Mouse (Mus musculus): ENCODE data around the gene Mcu. TPM values are rescaled to one million over a fixed set of nuclear protein-coding genes. Genes with fewer than 3 reads are reported as not detected.
A peak's percentile ranks its signal among the peaks of the same experiment; 100 is the strongest.

Gene Mcu
- polyA plus RNA-seq, 1 experiment from 2014 or later, result 57.2 TPM

DNA sequence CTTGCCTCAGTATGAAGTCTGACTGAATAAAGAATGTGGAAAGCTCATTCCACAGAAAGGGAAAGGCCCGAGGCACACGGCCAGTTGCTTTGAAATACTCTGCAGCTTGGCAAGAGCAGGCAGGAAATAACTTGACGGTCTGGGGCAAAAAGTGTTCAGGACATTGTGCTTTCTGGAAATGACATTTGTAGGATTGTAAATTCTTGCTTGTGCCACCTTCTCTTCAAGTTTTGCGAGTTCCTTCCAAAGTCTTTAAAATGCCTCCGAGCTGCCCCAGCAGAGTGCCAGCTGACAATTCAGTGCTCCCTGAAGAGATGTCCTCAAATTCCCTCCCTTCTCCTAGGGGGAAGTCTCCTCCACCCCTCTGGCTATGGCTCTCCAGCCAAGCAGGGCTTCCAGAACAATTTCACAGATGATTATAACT, 177.0 kb downstream of the Mcu start:
- no peaks in the 10 kb centered on the region for H3K27me3 ChIP-seq (ENCODE audit: control insufficient read depth, insufficient read depth, low read length)
- H3K9me3 ChIP-seq (ENCODE audit: control insufficient read depth, low read length), result no peaks in the 10 kb centered on the region
- ATAC-seq (ENCODE audit: low FRiP score, low TSS enrichment) (no peak), DNase-seq (ENCODE audit: low spot score) (no peak)
- H3K36me3 ChIP-seq (ENCODE audit: control insufficient read depth, insufficient read depth, low read length), result no peaks in the 10 kb centered on the region
- peaks cover 3% of the 10 kb centered on the region; the same call in 1 of the 2 replicates for H3K4me1 ChIP-seq (replicated peaks; ENCODE audit: control insufficient read depth, insufficient read depth)
- no peak overlapping the region for H3K9ac ChIP-seq (ENCODE audit: low read length)
- TF ChIP-seq EP300 (optimal IDR thresholded peaks at IDR 0.05), result no peak
- WGBS, result 32% methylated on average over 5 of the region's 5 CpGs
- no peak overlapping the region for H3K4me2 ChIP-seq (replicated peaks; ENCODE audit: low read depth)
- H3K4me3 ChIP-seq (ENCODE audit: low read depth, low read length), result no peak overlapping the region
- peak overlapping the region; percentile 53; the same call in 1 of the 2 replicates for H3K27ac ChIP-seq (replicated peaks)

DNA sequence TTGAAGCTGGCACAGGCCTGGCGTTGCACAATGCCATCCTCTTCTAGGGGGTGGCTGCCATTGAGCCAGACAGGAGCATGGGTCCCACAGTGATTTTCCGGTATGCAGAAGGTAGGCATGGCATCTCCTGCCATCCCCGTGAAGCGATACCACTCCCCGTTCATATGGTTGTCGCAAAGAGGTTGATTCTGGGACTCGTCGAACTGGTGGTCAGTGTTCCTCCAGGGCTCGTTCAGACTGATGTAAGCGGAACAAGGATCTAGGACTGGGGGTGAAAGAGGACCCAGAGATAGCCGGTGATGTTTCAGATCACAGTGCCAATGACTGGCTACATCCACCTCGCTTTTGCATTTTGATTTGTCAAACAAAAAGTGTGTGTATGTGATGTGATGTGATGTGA, 177.8 kb downstream of the Mcu start:
- WGBS, result 93% methylated on average over 12 of the region's 12 CpGs
- H3K9me3 ChIP-seq (ENCODE audit: control insufficient read depth, low read length), result no peaks in the 10 kb centered on the region
- no peak overlapping the region for H3K27ac ChIP-seq (replicated peaks)
- no peak for TF ChIP-seq CTCF (IDR thresholded peaks at IDR 0.05; ENCODE audit: low read depth)
- TF ChIP-seq EP300 (optimal IDR thresholded peaks at IDR 0.05), result no peak
- H3K27me3 ChIP-seq (ENCODE audit: control insufficient read depth, insufficient read depth, low read length), result no peaks in the 10 kb centered on the region
- H3K9ac ChIP-seq (ENCODE audit: low read length), result no peak overlapping the region
- peaks cover 3% of the 10 kb centered on the region; the same call in 1 of the 2 replicates for H3K4me1 ChIP-seq (replicated peaks; ENCODE audit: control insufficient read depth, insufficient read depth)
- H3K4me3 ChIP-seq (ENCODE audit: low read depth, low read length), result no peak overlapping the region
- DNase-seq (ENCODE audit: low spot score), result no peak
- H3K36me3 ChIP-seq (ENCODE audit: control insufficient read depth, insufficient read depth, low read length), result no peaks in the 10 kb centered on the region
- no peak overlapping the region for H3K4me2 ChIP-seq (replicated peaks; ENCODE audit: low read depth)
- no peak for ATAC-seq (ENCODE audit: low FRiP score, low TSS enrichment)

DNA sequence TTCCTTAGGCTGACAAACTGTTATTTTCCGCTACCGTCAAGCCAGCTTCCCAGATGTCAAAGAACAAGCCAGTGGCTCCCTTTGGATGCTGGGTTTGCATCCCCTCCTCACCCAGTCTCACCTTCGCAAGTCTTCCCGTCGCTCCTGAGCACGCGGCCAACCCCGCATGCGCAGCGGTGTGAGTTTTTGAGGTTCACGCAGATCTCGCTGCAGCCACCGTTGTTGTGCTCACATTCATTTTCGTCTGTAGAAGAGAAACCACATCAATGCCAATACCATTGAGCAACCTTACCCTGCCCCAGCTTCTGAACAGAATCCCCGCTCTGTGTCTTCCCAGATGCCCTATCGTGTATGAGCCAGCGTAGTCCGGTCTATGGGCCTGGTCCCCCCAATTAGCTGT, 180.7 kb downstream of the Mcu start:
- H3K27ac ChIP-seq (replicated peaks), result no peak overlapping the region
- H3K4me2 ChIP-seq (replicated peaks; ENCODE audit: low read depth), result no peak overlapping the region
- H3K9me3 ChIP-seq (ENCODE audit: control insufficient read depth, low read length), result no peaks in the 10 kb centered on the region
- 93% methylated on average over 18 of the region's 18 CpGs for WGBS
- peaks cover 3% of the 10 kb centered on the region; the same call in 1 of the 2 replicates for H3K4me1 ChIP-seq (replicated peaks; ENCODE audit: control insufficient read depth, insufficient read depth)
- no peak overlapping the region for H3K4me3 ChIP-seq (ENCODE audit: low read depth, low read length)
- no peak overlapping the region for H3K9ac ChIP-seq (ENCODE audit: low read length)
- ATAC-seq (ENCODE audit: low FRiP score, low TSS enrichment), result no peak
- TF ChIP-seq CTCF (IDR thresholded peaks at IDR 0.05; ENCODE audit: low read depth) (no peak), EP300 (optimal IDR thresholded peaks at IDR 0.05) (no peak)
- H3K36me3 ChIP-seq (ENCODE audit: control insufficient read depth, insufficient read depth, low read length), result no peaks in the 10 kb centered on the region
- no peak for DNase-seq (ENCODE audit: low spot score)
- H3K27me3 ChIP-seq (ENCODE audit: control insufficient read depth, insufficient read depth, low read length), result no peaks in the 10 kb centered on the region

DNA sequence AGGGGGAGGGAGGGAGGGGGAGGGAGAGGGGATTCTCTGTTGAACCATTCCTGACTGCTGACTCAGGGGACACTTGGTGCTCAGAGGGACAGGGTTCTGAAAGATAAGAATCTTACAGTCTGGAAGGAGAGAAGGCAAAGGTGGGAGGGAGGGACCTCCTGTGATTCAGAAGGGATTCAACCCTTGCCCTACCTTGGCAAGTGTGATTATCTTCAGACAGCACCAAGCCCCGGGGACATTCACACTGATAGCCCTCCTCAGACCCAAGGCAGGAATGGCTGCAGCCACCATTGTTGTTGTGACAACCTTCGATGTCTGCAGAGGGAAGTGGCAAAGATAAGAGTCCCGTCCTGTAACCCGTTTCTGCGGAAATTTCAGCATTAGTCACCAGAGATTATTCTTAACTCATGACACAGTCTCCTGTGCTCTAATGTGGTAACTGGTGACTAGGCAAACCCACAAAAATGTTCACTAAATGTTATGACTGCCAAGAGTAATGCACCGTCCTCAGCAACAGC, 185.7 kb downstream of the Mcu start:
- Histone ChIP-seq H3K9me3 (ENCODE audit: control insufficient read depth, low read length) (no peaks in the 10 kb centered on the region), H3K27me3 (ENCODE audit: control insufficient read depth, insufficient read depth, low read length) (no peaks in the 10 kb centered on the region), H3K9ac (ENCODE audit: low read length) (no peak overlapping the region), H3K27ac (replicated peaks) (no peak overlapping the region), H3K4me3 (ENCODE audit: low read depth, low read length) (no peak overlapping the region), H3K4me1 (replicated peaks; ENCODE audit: control insufficient read depth, insufficient read depth) (no peaks in the 10 kb centered on the region), H3K36me3 (ENCODE audit: control insufficient read depth, insufficient read depth, low read length) (no peaks in the 10 kb centered on the region), H3K4me2 (replicated peaks; ENCODE audit: low read depth) (no peak overlapping the region)
- TF ChIP-seq CTCF (IDR thresholded peaks at IDR 0.05; ENCODE audit: low read depth) (no peak), EP300 (optimal IDR thresholded peaks at IDR 0.05) (no peak)
- 46% methylated on average over 6 of the region's 6 CpGs for WGBS
- ATAC-seq (ENCODE audit: low FRiP score, low TSS enrichment) (peak; percentile 45), DNase-seq (ENCODE audit: low spot score) (peak; percentile 21)

DNA sequence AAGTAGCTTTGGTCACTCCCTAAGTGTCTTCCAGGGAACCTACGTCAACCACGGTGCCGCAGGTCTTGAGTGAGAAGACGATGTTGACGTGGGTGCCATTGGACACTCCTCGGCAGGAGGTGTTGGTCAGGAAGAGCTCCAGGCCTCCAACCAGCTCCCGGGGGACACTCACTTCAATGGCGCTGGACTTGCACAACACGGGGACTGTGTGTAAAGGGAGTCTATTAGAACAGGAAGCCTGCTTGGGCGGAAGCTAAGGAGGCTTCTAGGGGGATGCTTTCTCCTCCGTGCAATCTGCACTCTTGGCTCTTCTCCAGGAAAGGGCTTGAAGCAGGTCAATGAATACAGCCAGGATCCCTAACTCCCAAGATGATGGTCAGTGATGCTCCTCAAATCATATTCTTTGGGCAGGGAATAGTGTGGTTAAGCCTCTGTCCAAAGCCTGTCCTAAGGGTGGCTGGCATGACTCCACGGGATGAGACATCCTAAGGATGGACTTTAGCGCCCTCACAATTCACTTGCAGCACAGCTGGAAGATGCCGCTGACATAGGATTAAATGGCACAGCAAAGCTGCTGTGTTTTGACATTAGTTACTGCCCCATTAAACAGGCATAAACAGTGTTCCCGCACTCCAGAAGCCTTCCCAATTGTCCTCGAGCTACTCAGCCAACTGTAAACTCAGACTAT, 186.9 kb downstream of the Mcu start:
- no peak overlapping the region for H3K9ac ChIP-seq (ENCODE audit: low read length)
- no peaks in the 10 kb centered on the region for H3K36me3 ChIP-seq (ENCODE audit: control insufficient read depth, insufficient read depth, low read length)
- 81% methylated on average over 16 of the region's 16 CpGs for WGBS
- H3K9me3 ChIP-seq (ENCODE audit: control insufficient read depth, low read length), result no peaks in the 10 kb centered on the region
- no peaks in the 10 kb centered on the region for H3K4me1 ChIP-seq (replicated peaks; ENCODE audit: control insufficient read depth, insufficient read depth)
- no peak for ATAC-seq (ENCODE audit: low FRiP score, low TSS enrichment)
- H3K27me3 ChIP-seq (ENCODE audit: control insufficient read depth, insufficient read depth, low read length), result no peaks in the 10 kb centered on the region
- no peak overlapping the region for H3K27ac ChIP-seq (replicated peaks)
- no peak overlapping the region for H3K4me3 ChIP-seq (ENCODE audit: low read depth, low read length)
- no peak for DNase-seq (ENCODE audit: low spot score)
- TF ChIP-seq EP300 (optimal IDR thresholded peaks at IDR 0.05), result no peak
- TF ChIP-seq CTCF (IDR thresholded peaks at IDR 0.05; ENCODE audit: low read depth), result no peak
- no peak overlapping the region for H3K4me2 ChIP-seq (replicated peaks; ENCODE audit: low read depth)

DNA sequence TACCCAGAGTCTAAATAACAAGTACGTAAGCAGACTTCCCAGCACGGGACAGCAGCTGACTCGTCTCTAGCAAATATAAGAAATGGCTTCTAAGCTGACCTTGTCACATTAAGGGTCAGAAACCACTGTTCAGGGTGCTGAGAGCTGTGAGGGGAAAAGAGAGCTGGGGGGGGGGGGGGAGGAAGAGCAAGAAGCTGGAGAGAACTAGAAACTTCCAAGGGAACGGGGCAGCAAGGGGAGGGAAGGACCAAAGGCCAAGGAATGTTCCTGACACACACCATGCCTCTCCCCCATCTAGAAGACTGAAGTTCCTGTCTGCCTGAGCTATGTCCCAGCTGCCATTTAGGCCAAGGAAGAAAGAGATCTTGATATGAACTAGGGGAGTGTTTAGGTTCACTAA, 190.1 kb downstream of the Mcu start:
- H3K4me3 ChIP-seq (ENCODE audit: low read depth, low read length), result no peak overlapping the region
- H3K4me2 ChIP-seq (replicated peaks; ENCODE audit: low read depth), result no peak overlapping the region
- DNase-seq (ENCODE audit: low spot score) (no peak), ATAC-seq (ENCODE audit: low FRiP score, low TSS enrichment) (no peak)
- H3K27me3 ChIP-seq (ENCODE audit: control insufficient read depth, insufficient read depth, low read length), result no peaks in the 10 kb centered on the region
- no peaks in the 10 kb centered on the region for H3K36me3 ChIP-seq (ENCODE audit: control insufficient read depth, insufficient read depth, low read length)
- 44% methylated on average over 4 of the region's 4 CpGs for WGBS
- H3K4me1 ChIP-seq (replicated peaks; ENCODE audit: control insufficient read depth, insufficient read depth), result no peaks in the 10 kb centered on the region
- no peaks in the 10 kb centered on the region for H3K9me3 ChIP-seq (ENCODE audit: control insufficient read depth, low read length)
- TF ChIP-seq CTCF (IDR thresholded peaks at IDR 0.05; ENCODE audit: low read depth) (no peak), EP300 (optimal IDR thresholded peaks at IDR 0.05) (no peak)
- no peak overlapping the region for H3K9ac ChIP-seq (ENCODE audit: low read length)
- H3K27ac ChIP-seq (replicated peaks), result no peak overlapping the region

All from stomach, postnatal 0 days (tissue).